Mouse (Mus musculus) intestine, embryonic 14.5 days (tissue): ENCODE measurements at regions not wholly inside any gene's neighbourhood (a gene's known extent, or its start where the extent isn't known, plus 50 kb on each side); places are given as distances from the start of the nearest gene placed in this dataset.
A peak's percentile ranks its signal among the peaks of the same experiment; 100 is the strongest.

Source experiments
- ATAC-seq: fragments of 200-750 bp; cut with Nextera tagmentation; replicated peaks from 2 replicates; pipeline ENCODE4 v1.8.0; 2017; ENCODE audit warnings: low read depth, moderate number of reproducible peaks, moderate TSS enrichment, moderate library complexity; ENCODE audit not compliant: low FRiP score, low TSS enrichment
- DNase-seq: peaks from one replicate; pipeline ENCODE4 v3.0.0-alpha.2; 2018; ENCODE audit warnings: low spot score
- H3K27ac ChIP-seq: fragments of 300-500 bp; sonication (generic); 2 replicates; pipeline ENCODE4 v1.5.1; 2014; ENCODE audit warnings: low read depth, mild to moderate bottlenecking, control low read depth
- H3K27me3 ChIP-seq: fragments of 300-500 bp; sonication (generic); replicated peaks from 2 replicates; pipeline ENCODE4 v1.6.1; 2014; ENCODE audit warnings: low read length, control low read depth; ENCODE audit not compliant: control insufficient read depth, insufficient read depth
- H3K36me3 ChIP-seq: fragments of 300-500 bp; sonication (generic); 2 replicates; pipeline ENCODE4 v1.6.1; 2014; ENCODE audit warnings: low read length, control low read depth; ENCODE audit not compliant: control insufficient read depth, insufficient read depth
- H3K4me1 ChIP-seq: fragments of 300-500 bp; sonication (generic); replicated peaks from 2 replicates; pipeline ENCODE4 v1.6.1; 2014; ENCODE audit warnings: low read length, control low read depth, mixed read lengths; ENCODE audit not compliant: control insufficient read depth, insufficient read depth
- H3K4me2 ChIP-seq: fragments of 300-500 bp; sonication (generic); 2 replicates; pipeline ENCODE4 v1.6.1; 2014; ENCODE audit warnings: low read length
- H3K4me3 ChIP-seq: fragments of 300-500 bp; sonication (generic); 2 replicates; pipeline ENCODE4 v1.5.1; 2014; ENCODE audit warnings: low read depth, low read length, control low read depth, mixed read lengths
- H3K9ac ChIP-seq: fragments of 300-500 bp; sonication (generic); 2 replicates; pipeline ENCODE4 v1.6.1; 2014; ENCODE audit warnings: mild to moderate bottlenecking, low read length
- H3K9me3 ChIP-seq: fragments of 300-500 bp; sonication (generic); 2 replicates; pipeline ENCODE4 v1.6.1; 2016; ENCODE audit warnings: low read length, control low read depth; ENCODE audit not compliant: control insufficient read depth
- WGBS: fragments of 180-500 bp; shearing (Covaris S2); extraction: QIAGEN DNeasy Blood & Tissue Kit; methylation state at CpG from one replicate; pipeline ENCODE4 v1.1.7; 2014; 5-methylcytosine and 5-hydroxymethylcytosine counted together

GRCm38 (mm10) chr16:54440932-54441331, 856.9 kb downstream of the Zpld1 start:
- H3K27me3 ChIP-seq, result no peaks in the 10 kb centered on the region
- no peaks in the 10 kb centered on the region for H3K36me3 ChIP-seq
- H3K9me3 ChIP-seq, result no peaks in the 10 kb centered on the region
- no peak for ATAC-seq
- DNase-seq, result no peak
- no peak overlapping the region for H3K27ac ChIP-seq
- no peak overlapping the region for H3K4me2 ChIP-seq
- 88% methylated on average over 2 of the region's 2 CpGs for WGBS
- H3K9ac ChIP-seq, result no peak overlapping the region
- no peak overlapping the region for H3K4me3 ChIP-seq
- no peaks in the 10 kb centered on the region for H3K4me1 ChIP-seq

DNA sequence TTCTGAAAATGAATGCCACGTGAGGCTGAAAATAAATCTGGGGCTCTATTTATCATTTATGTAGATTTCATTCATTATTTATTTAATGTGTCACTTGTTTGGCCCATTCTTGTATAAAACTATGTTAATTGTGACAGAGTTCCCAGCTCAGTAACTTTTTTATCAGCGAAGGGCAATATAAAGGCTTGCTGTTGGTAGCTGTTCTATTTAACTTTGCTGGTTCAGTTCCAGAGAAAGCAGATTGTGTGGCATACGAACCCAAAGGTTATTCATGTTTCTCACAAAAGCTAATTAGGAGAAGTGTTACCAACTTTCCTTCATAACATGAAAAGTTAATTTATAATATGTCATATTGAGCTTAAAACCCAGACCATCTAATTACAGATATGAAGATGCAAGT, 891.1 kb downstream of the Zpld1 start:
- no peak for ATAC-seq

GRCm38 (mm10) chr16:54384019-54384418, 913.8 kb downstream of the Zpld1 start:
- WGBS, result 69% methylated on average over 3 of the region's 3 CpGs
- Histone ChIP-seq H3K27me3 (no peaks in the 10 kb centered on the region), H3K9ac (no peak overlapping the region), H3K36me3 (no peaks in the 10 kb centered on the region), H3K9me3 (no peaks in the 10 kb centered on the region), H3K4me1 (no peaks in the 10 kb centered on the region), H3K4me2 (no peak overlapping the region), H3K27ac (no peak overlapping the region), H3K4me3 (no peak overlapping the region)
- ATAC-seq (no peak), DNase-seq (no peak)

More for the DNA sequence above, 891.1 kb downstream of the Zpld1 start:
- no peaks in the 10 kb centered on the region for H3K36me3 ChIP-seq
- H3K4me2 ChIP-seq, result no peak overlapping the region
- no peaks in the 10 kb centered on the region for H3K9me3 ChIP-seq
- WGBS, result 81% methylated on average over 3 of the region's 3 CpGs
- no peaks in the 10 kb centered on the region for H3K4me1 ChIP-seq
- H3K9ac ChIP-seq, result no peak overlapping the region
- no peaks in the 10 kb centered on the region for H3K27me3 ChIP-seq
- H3K4me3 ChIP-seq, result no peak overlapping the region
- no peak overlapping the region for H3K27ac ChIP-seq
- no peak for DNase-seq

DNA sequence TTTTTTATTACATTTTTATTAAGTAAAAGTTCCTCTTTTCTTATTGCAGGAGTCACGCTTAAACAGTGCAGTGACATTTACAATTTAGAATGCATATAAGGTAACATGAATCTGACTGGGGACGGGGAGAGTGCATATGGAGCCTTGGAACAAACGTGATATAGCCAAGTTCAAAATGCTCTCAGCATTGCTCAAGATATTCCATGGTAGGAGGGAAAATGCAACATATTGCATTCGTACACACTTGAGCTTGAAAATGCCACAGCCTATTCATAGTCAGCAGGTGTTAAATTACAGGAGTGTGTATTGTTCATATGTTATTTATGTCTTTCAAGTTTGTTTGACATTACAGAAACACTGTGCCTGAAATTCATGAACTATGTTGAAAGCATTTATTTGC, 922.8 kb downstream of the Zpld1 start:
- H3K4me3 ChIP-seq, result no peak overlapping the region
- ATAC-seq, result no peak
- DNase-seq, result no peak
- H3K4me2 ChIP-seq, result no peak overlapping the region
- no peaks in the 10 kb centered on the region for H3K27me3 ChIP-seq
- no peaks in the 10 kb centered on the region for H3K9me3 ChIP-seq
- WGBS, result 68% methylated on average over 4 of the region's 4 CpGs
- no peaks in the 10 kb centered on the region for H3K4me1 ChIP-seq
- H3K9ac ChIP-seq, result no peak overlapping the region
- H3K36me3 ChIP-seq, result no peaks in the 10 kb centered on the region
- H3K27ac ChIP-seq, result no peak overlapping the region

DNA sequence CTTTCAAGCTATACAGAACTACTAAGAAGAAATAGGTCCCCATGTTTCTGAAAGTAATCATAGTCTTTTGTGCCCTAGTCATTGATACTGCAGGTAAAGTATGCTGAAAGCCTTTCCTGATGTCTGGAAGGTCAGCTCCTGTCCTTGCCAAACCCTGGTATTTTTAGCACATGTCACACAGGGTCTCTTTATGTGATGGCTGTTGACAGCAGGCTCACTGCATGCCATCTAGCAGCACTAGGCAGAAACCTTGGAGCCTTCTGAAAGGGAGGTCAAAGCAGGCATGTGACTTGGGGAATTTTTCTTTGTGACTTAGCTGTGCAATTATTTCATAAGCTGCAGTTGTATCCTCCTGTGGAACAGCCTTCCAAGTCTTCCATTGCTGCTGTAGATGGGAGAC, 943.4 kb downstream of the Zpld1 start:
- DNase-seq (no peak), ATAC-seq (no peak)
- no peaks in the 10 kb centered on the region for H3K4me1 ChIP-seq
- H3K4me2 ChIP-seq, result no peak overlapping the region
- H3K4me3 ChIP-seq, result no peak overlapping the region
- H3K27me3 ChIP-seq, result no peaks in the 10 kb centered on the region
- no peak overlapping the region for H3K27ac ChIP-seq
- H3K36me3 ChIP-seq, result no peaks in the 10 kb centered on the region
- no peaks in the 10 kb centered on the region for H3K9me3 ChIP-seq
- no peak overlapping the region for H3K9ac ChIP-seq

GRCm38 (mm10) chr16:54348814-54349213, 949.0 kb downstream of the Zpld1 start:
- Histone ChIP-seq H3K36me3 (no peaks in the 10 kb centered on the region), H3K4me2 (no peak overlapping the region), H3K9ac (no peak overlapping the region), H3K27ac (no peak overlapping the region), H3K9me3 (no peaks in the 10 kb centered on the region), H3K4me1 (no peaks in the 10 kb centered on the region), H3K27me3 (no peaks in the 10 kb centered on the region), H3K4me3 (no peak overlapping the region)
- DNase-seq, result no peak
- ATAC-seq, result no peak

DNA sequence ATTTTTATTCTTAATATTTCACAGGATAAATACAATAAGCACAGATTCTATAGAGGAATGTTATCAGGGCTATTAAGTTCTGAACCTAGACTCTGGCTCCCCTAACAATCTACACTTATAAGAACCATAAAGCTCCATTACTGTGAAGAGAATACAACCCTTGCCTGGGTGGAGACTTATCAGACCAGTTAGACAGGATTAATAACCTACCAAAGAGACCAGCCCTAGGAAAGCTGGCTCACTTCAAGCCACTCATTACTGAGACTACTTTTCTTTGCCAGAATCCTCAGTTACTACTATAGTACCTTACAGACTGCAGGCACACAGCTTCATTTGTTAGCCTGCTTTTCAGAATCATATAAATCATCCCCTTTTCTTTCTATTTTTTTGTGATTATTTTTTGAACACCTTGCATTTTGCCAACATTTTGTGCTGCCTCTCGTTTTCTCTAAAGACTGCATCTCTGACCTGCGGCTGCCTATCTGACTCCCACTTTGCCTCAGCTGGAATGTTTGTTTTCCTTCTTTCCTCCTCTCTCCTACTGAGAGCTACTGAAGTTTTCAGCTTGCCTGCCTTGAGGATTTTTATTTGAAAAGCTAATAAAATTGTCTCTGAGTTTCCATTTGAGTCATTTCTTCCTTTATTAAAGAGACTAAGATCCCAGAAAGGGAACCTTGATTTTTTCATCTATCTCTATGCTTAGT, 951.5 kb downstream of the Zpld1 start:
- ATAC-seq, result peak; percentile 91
- no peaks in the 10 kb centered on the region for H3K9me3 ChIP-seq
- no peak overlapping the region for H3K4me2 ChIP-seq
- no peaks in the 10 kb centered on the region for H3K4me1 ChIP-seq
- no peak overlapping the region for H3K4me3 ChIP-seq
- 50% methylated on average over 2 of the region's 2 CpGs for WGBS
- H3K27me3 ChIP-seq, result no peaks in the 10 kb centered on the region
- no peak for DNase-seq
- no peak overlapping the region; the same call in 1 of the 2 replicates for H3K27ac ChIP-seq
- no peak overlapping the region for H3K9ac ChIP-seq
- H3K36me3 ChIP-seq, result no peaks in the 10 kb centered on the region
